Comparison of ENCODE assay signal across 27 mouse cellular contexts in genomic region chr9:24772431-24773120, GRCm38 (mm10). TPM values are rescaled to one million over a fixed set of nuclear protein-coding genes. Genes with fewer than 3 reads are reported as not detected.
DNase-seq lines count a peak whose midpoint lies in the region; ATAC-seq and TF ChIP-seq lines count a peak whose summit lies in the region.
"Had no signal": no experiment of that assay in that cellular context is flagged by ENCODE, and none has a peak within 500 bp of the region (broad histone marks: within the 10 kb centered on the region; RNA-seq: fewer than 3 reads in every experiment).

No protein-coding gene starts in this region.

- DNase-seq in cerebellum, postnatal 14 days: peak; percentile 13 to 17
- no peak for DNase-seq in cerebellum, adult 9-11 months
- no peak for DNase-seq in heart, postnatal 4 days
- DNase-seq in midbrain, embryonic 11.5 days (ENCODE audit: low spot score, missing footprints): peak; percentile 92
- DNase-seq in liver, postnatal 0 days: no peak
- no peak for DNase-seq in gastrocnemius, adult 8-10 months (ENCODE audit: low spot score in 2 of 2)
- DNase-seq: adrenal gland, postnatal 10 days; cerebellum, postnatal 36 days; kidney, adult 8-10 months; kidney, postnatal 14 days; right cerebral cortex, postnatal 25 days had no signal

- ATAC-seq in heart, embryonic 11.5 days (replicated peaks; ENCODE audit: insufficient number of reproducible peaks, low FRiP score, low TSS enrichment): no peak
- ATAC-seq in midbrain, embryonic 11.5 days (ENCODE audit: low FRiP score): no peak
- ATAC-seq in midbrain, embryonic 13.5 days: no peak
- no peak for ATAC-seq in liver, postnatal 0 days
- ATAC-seq: activated CD4-positive, CD25-positive, alpha-beta regulatory T cell, adult 4 months; forebrain, embryonic 14.5 days; lung, postnatal 0 days; midbrain, embryonic 16.5 days had no signal

- peaks cover 14% of the 10 kb centered on the region for H3K4me1 ChIP-seq in heart, embryonic 11.5 days (ENCODE audit: control insufficient read depth, insufficient read depth, low read length)
- peaks cover 12% of the 10 kb centered on the region for H3K4me1 ChIP-seq in midbrain, embryonic 11.5 days (ENCODE audit: control insufficient read depth, insufficient read depth, low read length)
- H3K4me1 ChIP-seq in midbrain, embryonic 13.5 days (replicated peaks): peaks cover 17% of the 10 kb centered on the region
- H3K4me1 ChIP-seq in liver, postnatal 0 days (ENCODE audit: insufficient read depth): peaks cover 6% of the 10 kb centered on the region

- peak overlapping the region; percentile 99 for H3K27ac ChIP-seq in heart, embryonic 11.5 days (ENCODE audit: low read depth, low read length)
- H3K27ac ChIP-seq in midbrain, embryonic 11.5 days (ENCODE audit: low read depth, low read length): no peak overlapping the region
- no peak overlapping the region for H3K27ac ChIP-seq in midbrain, embryonic 13.5 days
- no peak overlapping the region for H3K27ac ChIP-seq in liver, postnatal 0 days (ENCODE audit: low read depth)
- H3K27ac ChIP-seq: embryonic facial prominence, embryonic 12.5 days; hindbrain, embryonic 12.5 days; liver, embryonic 14.5 days had no signal

- H3K4me2 ChIP-seq in heart, embryonic 11.5 days: peak overlapping the region; percentile 86
- H3K4me2 ChIP-seq in midbrain, embryonic 11.5 days: no peak overlapping the region
- no peak overlapping the region for H3K4me2 ChIP-seq in midbrain, embryonic 13.5 days (replicated peaks)
- H3K4me2 ChIP-seq in liver, postnatal 0 days (ENCODE audit: low read depth, low read length): no peak overlapping the region

- no peak for TF ChIP-seq EP300 in liver, postnatal 0 days (IDR thresholded peaks at IDR 0.05; ENCODE audit: low read depth)

- peak overlapping the region; percentile 98 for H3K9ac ChIP-seq in heart, embryonic 11.5 days (ENCODE audit: low read depth, low read length)
- H3K9ac ChIP-seq in midbrain, embryonic 11.5 days (ENCODE audit: low read length): no peak overlapping the region
- no peak overlapping the region for H3K9ac ChIP-seq in midbrain, embryonic 13.5 days (replicated peaks)
- H3K9ac ChIP-seq in liver, postnatal 0 days (replicated peaks): no peak overlapping the region
- H3K9ac ChIP-seq: embryonic facial prominence, embryonic 12.5 days; hindbrain, embryonic 12.5 days; liver, embryonic 14.5 days had no signal

- peaks cover 6% of the 10 kb centered on the region; the same call in 1 of the 2 replicates for H3K36me3 ChIP-seq in heart, embryonic 11.5 days (ENCODE audit: control insufficient read depth, insufficient read depth, low read length)
- H3K36me3 ChIP-seq in midbrain, embryonic 11.5 days (ENCODE audit: control insufficient read depth, insufficient read depth, low read length): no peaks in the 10 kb centered on the region
- no peaks in the 10 kb centered on the region for H3K36me3 ChIP-seq in midbrain, embryonic 13.5 days
- H3K36me3 ChIP-seq in liver, postnatal 0 days (replicated peaks; ENCODE audit: insufficient read depth, low read length): no peaks in the 10 kb centered on the region
- H3K36me3 ChIP-seq: embryonic facial prominence, embryonic 12.5 days; G1E; hindbrain, embryonic 12.5 days had no signal

- peak overlapping the region; percentile 79 for H3K4me3 ChIP-seq in heart, embryonic 11.5 days (ENCODE audit: low read depth, low read length)
- no peak overlapping the region for H3K4me3 ChIP-seq in midbrain, embryonic 11.5 days (ENCODE audit: low read depth, low read length)
- no peak overlapping the region for H3K4me3 ChIP-seq in midbrain, embryonic 13.5 days (replicated peaks)
- H3K4me3 ChIP-seq in liver, postnatal 0 days (ENCODE audit: low read depth, low read length): peak overlapping the region; percentile 34
- H3K4me3 ChIP-seq: erythroblast, embryonic 14.5 days had no signal

- TF ChIP-seq CTCF in liver, postnatal 0 days (IDR thresholded peaks at IDR 0.05; ENCODE audit: low read depth): no peak

- 4% methylated on average over 9 of the region's 9 CpGs for WGBS in heart, embryonic 11.5 days (ENCODE audit: insufficient replicate concordance)
- WGBS in midbrain, embryonic 11.5 days: 7% methylated on average over 9 of the region's 9 CpGs
- 5% methylated on average over 9 of the region's 9 CpGs for WGBS in midbrain, embryonic 13.5 days
- whole genome bisulfite sequencing in liver, postnatal 0 days (ENCODE audit: insufficient replicate concordance): 20% methylated on average over 9 of the region's 9 CpGs

- H3K9me3 ChIP-seq in heart, embryonic 11.5 days (replicated peaks; ENCODE audit: control insufficient read depth, low read length): no peaks in the 10 kb centered on the region
- no peaks in the 10 kb centered on the region for H3K9me3 ChIP-seq in midbrain, embryonic 11.5 days (ENCODE audit: control insufficient read depth, low read length)
- H3K9me3 ChIP-seq in midbrain, embryonic 13.5 days: no peaks in the 10 kb centered on the region
- no peaks in the 10 kb centered on the region for H3K9me3 ChIP-seq in liver, postnatal 0 days (ENCODE audit: low read length)
- H3K9me3 ChIP-seq: embryonic facial prominence, embryonic 12.5 days; G1E; hindbrain, embryonic 12.5 days had no signal

- no peaks in the 10 kb centered on the region for H3K27me3 ChIP-seq in heart, embryonic 11.5 days (ENCODE audit: control insufficient read depth, insufficient read depth, low read length)
- peaks cover 90% of the 10 kb centered on the region for H3K27me3 ChIP-seq in midbrain, embryonic 11.5 days (ENCODE audit: control insufficient read depth, insufficient read depth, low read length)
- peaks cover 96% of the 10 kb centered on the region for H3K27me3 ChIP-seq in midbrain, embryonic 13.5 days
- H3K27me3 ChIP-seq in liver, postnatal 0 days (ENCODE audit: insufficient read depth, low read length): peaks cover 82% of the 10 kb centered on the region

RNA-seq across cellular contexts. Expression of gene Tbx20, which starts 1.5 kb away (rescaled TPM):
- 60.0 and 80.5 TPM in 2 replicates for polyA plus RNA-seq in heart, embryonic 11.5 days (2014; fragmentation: Nextera tagmentation; extraction: Ambion mirVana)
- total RNA-seq in heart, postnatal 4 days (2021): 100 to 1,000 TPM; 341 to 376 TPM
- polyA plus RNA-seq in midbrain, embryonic 11.5 days (2014; fragmentation: Nextera tagmentation; extraction: Ambion mirVana): 0.07 and 0.08 TPM in 2 replicates
- polyA plus RNA-seq in midbrain, embryonic 13.5 days (2015; fragmentation: Nextera tagmentation; extraction: Ambion mirVana): 0.08 and 0.15 TPM in 2 replicates
- 0.44 and 0.58 TPM in 2 replicates for polyA plus RNA-seq in liver, postnatal 0 days (2015; fragmentation: Nextera tagmentation; extraction: Ambion mirVana)
- not detected for total RNA-seq in gastrocnemius, adult 8-10 months (2022)
- total RNA-seq: layer of hippocampus, adult 8-10 months; left cerebral cortex, postnatal 25 days; megakaryocyte, adult 5-6 weeks; neutrophil, adult 5-6 weeks had no signal
- polyA plus RNA-seq: erythroblast, embryonic 14.5 days; G1E; spleen, adult 2 months had no signal

Comparison
In these comparisons a context has a peak if more than half of its experiments do, and no peak if none do; other contexts are left out.
1. DNase-seq: peak in cerebellum, postnatal 14 days (2 of 2) and midbrain, embryonic 11.5 days (single experiment); none in cerebellum, adult 9-11 months (single experiment), heart, postnatal 4 days (single experiment), liver, postnatal 0 days (single experiment) and gastrocnemius, adult 8-10 months (0 of 2).
2. H3K4me3 ChIP-seq: peak in heart, embryonic 11.5 days (single experiment) and liver, postnatal 0 days (single experiment); none in midbrain, embryonic 11.5 days (single experiment) and midbrain, embryonic 13.5 days (single experiment).
3. RNA of gene Tbx20, which starts 1.5 kb away (polyA plus RNA-seq): 60.0 to 80.5 TPM in heart, embryonic 11.5 days; 0.44 to 0.58 TPM in liver, postnatal 0 days, 0.08 to 0.15 TPM in midbrain, embryonic 13.5 days and 0.07 to 0.08 TPM in midbrain, embryonic 11.5 days; every median in the first group is over 10 times any median in the second.